Mouse (Mus musculus) G1E (cell line): ENCODE measurements at regions not wholly inside any gene's neighbourhood (a gene's known extent, or its start where the extent isn't known, plus 50 kb on each side); places are given as distances from the start of the nearest gene placed in this dataset.

Source experiments
- CTCF ChIP-seq: IDR thresholded peaks from 2 replicates; pipeline ENCODE4 v1.5.1; 2012; ENCODE audit warnings: low read depth, low read length, inconsistent platforms, mixed read lengths
- GATA1 ChIP-seq: IDR thresholded peaks from 2 replicates; pipeline ENCODE4 v1.6.1; 2012; ENCODE audit warnings: borderline replicate concordance, low read length, inconsistent platforms, mixed read lengths
- GATA2 ChIP-seq: IDR thresholded peaks from 2 replicates; pipeline ENCODE4 v1.6.1; 2012; ENCODE audit warnings: low read depth, low read length, inconsistent platforms, borderline replicate concordance
- POLR2AphosphoS5 ChIP-seq: IDR thresholded peaks from 2 replicates; pipeline ENCODE4 v1.6.1; 2012; ENCODE audit warnings: low read depth, low read length, inconsistent platforms; ENCODE audit not compliant: insufficient replicate concordance
- TAL1 ChIP-seq: conservative IDR thresholded peaks from 2 replicates; pipeline ENCODE4 v1.6.1; 2012; ENCODE audit warnings: low read depth, low read length, inconsistent platforms, mixed read lengths

DNA sequence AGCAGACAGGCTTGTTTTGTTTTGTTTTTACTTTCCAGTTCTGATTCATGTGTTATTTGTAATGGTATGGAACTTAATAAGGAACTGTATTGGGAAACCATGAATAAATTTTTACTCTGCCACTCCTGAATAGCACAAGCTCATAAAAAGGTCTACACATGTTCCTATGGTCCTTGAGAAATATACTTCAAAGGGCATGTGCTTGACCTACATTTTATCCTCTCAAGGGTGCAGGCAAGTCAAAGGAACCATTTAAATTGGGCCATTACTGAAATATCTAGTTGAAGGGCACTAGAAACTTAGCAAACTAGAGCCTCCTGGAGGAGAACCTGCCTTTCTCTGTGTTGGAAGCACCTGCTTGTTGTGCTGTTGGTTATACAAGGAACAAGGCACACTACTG is 393.8 kb upstream of the Sphkap start:
- TF ChIP-seq CTCF (no peak), GATA1 (no peak), TAL1 (no peak), POLR2AphosphoS5 (no peak), GATA2 (no peak)
